Mouse (Mus musculus): Measurements from ENCODE around the gene Rras. TPM values are rescaled to one million over a fixed set of nuclear protein-coding genes. Genes with fewer than 3 reads are reported as not detected.
"Not testable (repeated sequence)": the region's sequence is repeated elsewhere in the genome, so short reads cannot be mapped to it uniquely, and the experiment has no call there.

The Rras gene
- polyA plus RNA-seq, 1 experiment from 2014 or later, result 74.8 TPM

DNA sequence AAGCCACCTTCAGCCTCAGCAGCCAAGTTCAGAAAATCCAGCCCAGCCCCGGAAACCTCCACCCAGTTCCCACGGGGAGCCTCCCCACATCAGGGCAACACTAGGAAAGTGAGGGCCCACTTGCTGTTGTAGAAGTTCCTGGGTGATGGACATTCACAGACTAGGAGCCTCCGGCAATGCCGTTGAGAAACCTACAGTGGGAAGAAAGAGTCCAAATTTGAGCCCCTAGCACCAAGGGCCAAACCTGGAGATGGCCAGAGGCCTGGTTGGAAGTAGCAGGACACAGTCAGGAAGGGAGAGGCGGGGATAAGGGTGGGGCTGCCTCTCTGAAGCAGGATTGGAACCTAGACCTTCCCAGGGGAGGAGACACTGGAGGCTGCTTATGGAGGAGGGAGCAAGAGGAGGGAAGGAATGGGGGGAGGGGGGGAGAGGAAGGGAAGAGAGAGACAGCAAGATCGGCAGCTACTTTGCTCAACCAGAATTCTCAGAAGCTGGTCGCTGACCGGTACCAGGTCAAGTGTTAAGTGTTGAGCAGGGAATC lies 1.3 kb downstream of the Rras start:
- H3K36me3 ChIP-seq (ENCODE audit: control insufficient read depth, insufficient read depth), result peaks cover 4% of the 10 kb centered on the region
- peak overlapping the region; percentile 71 for H3K4me2 ChIP-seq (ENCODE audit: low read depth, low read length)
- no peak for ATAC-seq (replicated peaks; ENCODE audit: extremely low read depth, insufficient read depth, low FRiP score)
- H3K27ac ChIP-seq (ENCODE audit: low read length), result peak overlapping the region; percentile 99
- peak overlapping the region; percentile 84 for H3K9ac ChIP-seq (ENCODE audit: low read length)
- H3K4me3 ChIP-seq (ENCODE audit: low read length), result peak overlapping the region; percentile 72
- H3K4me1 ChIP-seq (ENCODE audit: control insufficient read depth, insufficient read depth, low read length), result peaks cover 19% of the 10 kb centered on the region
- WGBS, result 28% methylated on average over 8 of the region's 8 CpGs
- no peaks in the 10 kb centered on the region for H3K27me3 ChIP-seq (ENCODE audit: control insufficient read depth, insufficient read depth, low read length)
- H3K9me3 ChIP-seq (replicated peaks; ENCODE audit: control insufficient read depth, low read length), result no peaks in the 10 kb centered on the region

- WGBS, result 63% methylated on average over 9 of the region's 9 CpGs
- no peak overlapping the region for H3K4me2 ChIP-seq (ENCODE audit: low read depth, low read length)
- H3K9ac ChIP-seq (ENCODE audit: low read length), result no peak overlapping the region
- H3K27ac ChIP-seq (ENCODE audit: low read length), result no peak overlapping the region
- ATAC-seq (replicated peaks; ENCODE audit: extremely low read depth, insufficient read depth, low FRiP score), result no peak
- peaks cover 4% of the 10 kb centered on the region for H3K36me3 ChIP-seq (ENCODE audit: control insufficient read depth, insufficient read depth)
- H3K27me3 ChIP-seq (ENCODE audit: control insufficient read depth, insufficient read depth, low read length), result no peaks in the 10 kb centered on the region
- H3K4me3 ChIP-seq (ENCODE audit: low read length), result no peak overlapping the region
- peaks cover 11% of the 10 kb centered on the region for H3K4me1 ChIP-seq (ENCODE audit: control insufficient read depth, insufficient read depth, low read length)
- H3K9me3 ChIP-seq (replicated peaks; ENCODE audit: control insufficient read depth, low read length), result no peaks in the 10 kb centered on the region
Observed at GRCm38 (mm10) chr7:45020225-45020624, 2.5 kb downstream of the Rras start.

DNA sequence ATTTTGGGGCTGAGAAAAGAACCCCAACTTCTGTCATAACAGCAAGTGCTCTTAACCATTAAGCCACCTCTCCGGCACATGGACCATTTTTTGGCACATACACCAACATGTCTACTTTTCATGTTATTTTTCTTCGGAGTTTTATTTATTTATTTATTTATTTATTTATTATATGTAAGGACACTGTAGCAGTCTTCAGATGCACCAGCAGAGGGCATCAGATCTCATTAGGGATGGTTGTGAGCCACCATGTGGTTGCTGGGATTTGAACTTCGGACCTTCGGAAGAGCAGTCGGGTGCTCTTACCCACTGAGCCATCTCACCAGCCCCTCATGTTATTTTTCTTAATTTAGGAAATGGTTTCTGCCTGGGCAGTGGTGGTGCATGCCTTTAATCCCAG lies 6.0 kb downstream of the Rras start:
- H3K27me3 ChIP-seq (ENCODE audit: control insufficient read depth, insufficient read depth, low read length); H3K4me3 ChIP-seq (ENCODE audit: low read length); H3K9ac ChIP-seq (ENCODE audit: low read length); H3K4me2 ChIP-seq (ENCODE audit: low read depth, low read length); H3K27ac ChIP-seq (ENCODE audit: low read length); ATAC-seq (replicated peaks; ENCODE audit: extremely low read depth, insufficient read depth, low FRiP score); H3K4me1 ChIP-seq (ENCODE audit: control insufficient read depth, insufficient read depth, low read length); H3K9me3 ChIP-seq (replicated peaks; ENCODE audit: control insufficient read depth, low read length): not testable (repeated sequence)
- peaks cover 22% of the 10 kb centered on the region for H3K36me3 ChIP-seq (ENCODE audit: control insufficient read depth, insufficient read depth)
- WGBS, result 68% methylated on average over 5 of the region's 5 CpGs

DNA sequence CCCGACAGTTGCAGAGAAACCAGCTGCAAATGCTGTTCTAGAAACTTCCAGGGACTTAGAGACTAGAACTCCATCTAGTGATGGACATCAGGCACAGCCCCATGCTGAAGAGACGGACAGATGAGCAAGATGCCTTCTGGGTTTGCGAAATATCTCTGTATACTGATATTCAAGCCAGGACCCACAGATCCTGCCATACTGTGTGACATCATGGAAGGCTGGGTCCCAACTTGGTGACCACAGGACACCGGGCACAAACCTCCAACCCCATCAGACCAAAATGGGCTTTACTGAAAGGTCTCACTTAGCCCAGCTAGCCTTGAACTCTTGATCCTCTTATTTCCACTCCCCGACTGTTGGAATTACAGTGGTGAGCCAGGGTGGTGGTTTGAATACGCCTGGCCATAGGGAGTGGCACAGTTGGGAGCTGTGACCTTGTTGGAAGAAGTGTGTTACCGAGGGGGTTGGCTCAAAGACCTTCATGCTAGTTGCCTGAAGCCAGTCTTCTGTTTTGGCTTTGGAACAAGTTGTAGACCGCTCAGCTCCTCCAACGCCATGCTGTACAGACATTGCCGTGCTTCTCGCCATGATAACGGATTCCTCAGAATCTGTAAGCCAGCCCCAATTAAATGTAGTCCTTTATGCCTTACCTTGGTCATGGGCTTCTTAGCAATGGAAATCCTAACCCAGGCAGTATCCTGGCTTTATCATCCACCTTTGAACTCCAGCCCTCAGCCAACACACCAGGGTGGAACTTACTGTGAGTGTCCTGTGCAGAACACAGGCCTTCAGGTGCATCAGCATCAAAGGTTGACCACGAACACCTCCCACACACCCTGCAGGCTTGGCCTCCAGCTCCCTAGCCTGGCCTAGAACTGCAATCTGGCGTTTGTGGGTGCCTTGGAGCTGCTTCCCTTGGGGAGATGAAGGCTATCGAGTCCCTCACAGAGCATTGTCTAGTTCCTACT lies 6.8 kb downstream of the Rras start:
- 86% methylated on average over 15 of the region's 15 CpGs for WGBS
- H3K27ac ChIP-seq (ENCODE audit: low read length), result no peak overlapping the region
- H3K4me2 ChIP-seq (ENCODE audit: low read depth, low read length), result no peak overlapping the region
- H3K4me3 ChIP-seq (ENCODE audit: low read length), result no peak overlapping the region
- H3K4me1 ChIP-seq (ENCODE audit: control insufficient read depth, insufficient read depth, low read length), result no peaks in the 10 kb centered on the region
- H3K9me3 ChIP-seq (replicated peaks; ENCODE audit: control insufficient read depth, low read length), result no peaks in the 10 kb centered on the region
- H3K27me3 ChIP-seq (ENCODE audit: control insufficient read depth, insufficient read depth, low read length), result no peaks in the 10 kb centered on the region
- H3K36me3 ChIP-seq (ENCODE audit: control insufficient read depth, insufficient read depth), result peaks cover 26% of the 10 kb centered on the region
- ATAC-seq (replicated peaks; ENCODE audit: extremely low read depth, insufficient read depth, low FRiP score), result no peak
- H3K9ac ChIP-seq (ENCODE audit: low read length), result no peak overlapping the region

GRCm38 (mm10) chr7:45025601-45026220 lies 8.0 kb downstream of the Rras start:
- Histone ChIP-seq H3K9me3 (replicated peaks; ENCODE audit: control insufficient read depth, low read length) (no peaks in the 10 kb centered on the region), H3K4me3 (ENCODE audit: low read length) (no peak overlapping the region), H3K27me3 (ENCODE audit: control insufficient read depth, insufficient read depth, low read length) (no peaks in the 10 kb centered on the region), H3K4me2 (ENCODE audit: low read depth, low read length) (no peak overlapping the region), H3K36me3 (ENCODE audit: control insufficient read depth, insufficient read depth) (peaks cover 34% of the 10 kb centered on the region), H3K27ac (ENCODE audit: low read length) (no peak overlapping the region), H3K4me1 (ENCODE audit: control insufficient read depth, insufficient read depth, low read length) (no peaks in the 10 kb centered on the region), H3K9ac (ENCODE audit: low read length) (no peak overlapping the region)
- no peak for ATAC-seq (replicated peaks; ENCODE audit: extremely low read depth, insufficient read depth, low FRiP score)
- 71% methylated on average over 8 of the region's 8 CpGs for WGBS

DNA sequence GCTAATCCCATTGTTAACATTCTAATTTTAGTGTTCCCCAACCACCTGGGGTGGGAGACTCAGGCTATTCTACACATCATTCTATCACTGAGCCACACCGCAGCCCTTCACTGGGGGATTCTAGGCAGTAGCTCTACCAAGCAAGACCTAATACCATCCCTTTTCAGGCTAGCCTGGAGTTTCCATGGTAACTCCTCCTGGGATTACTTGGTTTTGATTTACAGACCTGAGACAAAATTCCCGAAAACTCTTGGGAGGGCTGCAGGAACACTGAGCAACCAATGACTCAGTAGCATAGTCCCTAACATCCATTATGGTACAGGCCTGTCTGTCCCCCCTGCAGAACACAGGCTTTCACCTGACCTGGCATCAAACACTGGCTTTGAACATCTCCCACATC lies 8.5 kb downstream of the Rras start:
- Histone ChIP-seq H3K36me3 (ENCODE audit: control insufficient read depth, insufficient read depth) (peaks cover 38% of the 10 kb centered on the region), H3K9ac (ENCODE audit: low read length) (no peak overlapping the region), H3K4me3 (ENCODE audit: low read length) (no peak overlapping the region), H3K9me3 (replicated peaks; ENCODE audit: control insufficient read depth, low read length) (no peaks in the 10 kb centered on the region), H3K27me3 (ENCODE audit: control insufficient read depth, insufficient read depth, low read length) (no peaks in the 10 kb centered on the region), H3K27ac (ENCODE audit: low read length) (no peak overlapping the region), H3K4me1 (ENCODE audit: control insufficient read depth, insufficient read depth, low read length) (no peaks in the 10 kb centered on the region), H3K4me2 (ENCODE audit: low read depth, low read length) (no peak overlapping the region)
- 68% methylated on average over 2 of the region's 2 CpGs for WGBS
- no peak for ATAC-seq (replicated peaks; ENCODE audit: extremely low read depth, insufficient read depth, low FRiP score)

DNA sequence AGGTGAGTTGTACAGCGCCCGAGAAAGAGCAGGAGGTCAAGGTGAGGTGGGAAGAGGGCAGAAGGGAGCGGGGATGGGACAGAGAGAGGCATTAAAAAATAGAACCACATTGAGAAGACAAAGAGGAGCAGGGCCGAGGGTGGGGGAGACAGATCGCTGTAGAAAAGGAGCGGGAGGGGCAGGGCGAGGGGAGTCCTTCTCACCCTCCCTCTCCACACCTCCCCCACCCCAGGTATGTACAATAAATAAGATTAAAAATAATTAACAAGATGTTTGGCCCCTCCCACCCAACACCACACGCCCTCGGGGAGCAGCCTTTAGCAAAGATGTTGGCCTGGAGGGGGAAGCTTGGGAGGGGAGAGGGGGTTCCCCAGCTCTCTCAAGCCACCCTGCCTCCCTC lies 10.0 kb downstream of the Rras start:
- Histone ChIP-seq H3K9me3 (replicated peaks; ENCODE audit: control insufficient read depth, low read length) (no peaks in the 10 kb centered on the region), H3K4me2 (ENCODE audit: low read depth, low read length) (no peak overlapping the region), H3K4me3 (ENCODE audit: low read length) (no peak overlapping the region), H3K27ac (ENCODE audit: low read length) (no peak overlapping the region), H3K27me3 (ENCODE audit: control insufficient read depth, insufficient read depth, low read length) (no peaks in the 10 kb centered on the region), H3K36me3 (ENCODE audit: control insufficient read depth, insufficient read depth) (peaks cover 46% of the 10 kb centered on the region), H3K4me1 (ENCODE audit: control insufficient read depth, insufficient read depth, low read length) (no peaks in the 10 kb centered on the region), H3K9ac (ENCODE audit: low read length) (no peak overlapping the region)
- 89% methylated on average over 9 of the region's 9 CpGs for WGBS
- ATAC-seq (replicated peaks; ENCODE audit: extremely low read depth, insufficient read depth, low FRiP score), result no peak

- Histone ChIP-seq H3K36me3 (ENCODE audit: control insufficient read depth, insufficient read depth) (peaks cover 50% of the 10 kb centered on the region), H3K4me3 (ENCODE audit: low read length) (no peak overlapping the region), H3K9me3 (replicated peaks; ENCODE audit: control insufficient read depth, low read length) (no peaks in the 10 kb centered on the region), H3K27ac (ENCODE audit: low read length) (no peak overlapping the region), H3K4me1 (ENCODE audit: control insufficient read depth, insufficient read depth, low read length) (no peaks in the 10 kb centered on the region), H3K4me2 (ENCODE audit: low read depth, low read length) (no peak overlapping the region), H3K9ac (ENCODE audit: low read length) (no peak overlapping the region), H3K27me3 (ENCODE audit: control insufficient read depth, insufficient read depth, low read length) (no peaks in the 10 kb centered on the region)
- 87% methylated on average over 11 of the region's 11 CpGs for WGBS
- no peak for ATAC-seq (replicated peaks; ENCODE audit: extremely low read depth, insufficient read depth, low FRiP score)
Observed at GRCm38 (mm10) chr7:45028351-45028750, 10.6 kb downstream of the Rras start.

- no peak overlapping the region for H3K27ac ChIP-seq (ENCODE audit: low read length)
Observed at GRCm38 (mm10) chr7:45029995-45030394, 12.2 kb downstream of the Rras start.

More at GRCm38 (mm10) chr7:45029995-45030394, 12.2 kb downstream of the Rras start:
- Histone ChIP-seq H3K36me3 (ENCODE audit: control insufficient read depth, insufficient read depth) (peaks cover 66% of the 10 kb centered on the region), H3K4me3 (ENCODE audit: low read length) (no peak overlapping the region), H3K4me2 (ENCODE audit: low read depth, low read length) (no peak overlapping the region), H3K9ac (ENCODE audit: low read length) (no peak overlapping the region), H3K27me3 (ENCODE audit: control insufficient read depth, insufficient read depth, low read length) (no peaks in the 10 kb centered on the region), H3K9me3 (replicated peaks; ENCODE audit: control insufficient read depth, low read length) (no peaks in the 10 kb centered on the region), H3K4me1 (ENCODE audit: control insufficient read depth, insufficient read depth, low read length) (no peaks in the 10 kb centered on the region)
- WGBS, result 85% methylated on average over 6 of the region's 6 CpGs
- ATAC-seq (replicated peaks; ENCODE audit: extremely low read depth, insufficient read depth, low FRiP score), result no peak
